Mouse (Mus musculus) retina, postnatal 1 day (tissue): Measurements from ENCODE around the gene Apobec3.
"Not testable (repeated sequence)": the region's sequence is repeated elsewhere in the genome, so short reads cannot be mapped to it uniquely, and the experiment has no call there.

Experiments
- DNase-seq: peaks from one replicate; pipeline ENCODE4 v3.0.0-alpha.2; 2012

Gene Apobec3

DNA sequence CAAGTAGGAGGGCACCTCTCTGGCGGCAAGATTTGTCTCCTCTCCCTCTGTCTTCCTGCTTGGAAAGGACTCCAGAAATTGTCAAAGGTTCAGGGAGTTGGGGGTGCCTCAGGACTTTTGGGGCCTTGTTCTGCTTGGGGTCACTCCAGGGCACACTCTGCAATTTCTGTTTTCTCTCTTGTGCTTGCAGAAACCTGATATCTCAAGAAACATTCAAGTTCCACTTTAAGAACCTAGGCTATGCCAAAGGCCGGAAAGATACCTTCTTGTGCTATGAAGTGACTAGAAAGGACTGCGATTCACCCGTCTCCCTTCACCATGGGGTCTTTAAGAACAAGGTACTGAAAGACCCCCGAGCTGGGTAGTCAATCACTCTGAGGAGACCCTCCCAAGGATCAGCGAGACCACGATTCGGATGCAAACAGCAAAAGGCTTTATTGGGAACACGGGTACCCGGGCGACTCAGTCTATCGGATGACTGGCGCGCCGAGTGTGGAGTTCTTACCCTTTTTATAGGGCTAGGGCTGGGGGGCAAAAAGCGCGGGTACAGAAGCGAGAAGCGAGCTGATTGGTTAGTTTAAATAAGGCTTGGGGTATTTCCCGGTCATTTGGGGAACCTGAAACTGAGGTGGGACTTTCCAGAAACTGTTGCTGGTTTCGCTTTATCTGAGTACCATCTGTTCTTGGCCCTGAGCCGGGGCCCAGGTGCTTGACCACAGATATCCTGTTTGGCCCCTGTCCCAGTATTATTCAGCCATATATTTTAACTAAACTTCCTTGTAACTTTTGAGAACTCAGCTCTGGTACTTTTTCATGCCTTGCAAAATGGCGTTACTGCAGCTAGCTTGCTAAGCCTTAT, 4.0 kb downstream of the Apobec3 start:
- DNase-seq = not testable (repeated sequence)

DNA sequence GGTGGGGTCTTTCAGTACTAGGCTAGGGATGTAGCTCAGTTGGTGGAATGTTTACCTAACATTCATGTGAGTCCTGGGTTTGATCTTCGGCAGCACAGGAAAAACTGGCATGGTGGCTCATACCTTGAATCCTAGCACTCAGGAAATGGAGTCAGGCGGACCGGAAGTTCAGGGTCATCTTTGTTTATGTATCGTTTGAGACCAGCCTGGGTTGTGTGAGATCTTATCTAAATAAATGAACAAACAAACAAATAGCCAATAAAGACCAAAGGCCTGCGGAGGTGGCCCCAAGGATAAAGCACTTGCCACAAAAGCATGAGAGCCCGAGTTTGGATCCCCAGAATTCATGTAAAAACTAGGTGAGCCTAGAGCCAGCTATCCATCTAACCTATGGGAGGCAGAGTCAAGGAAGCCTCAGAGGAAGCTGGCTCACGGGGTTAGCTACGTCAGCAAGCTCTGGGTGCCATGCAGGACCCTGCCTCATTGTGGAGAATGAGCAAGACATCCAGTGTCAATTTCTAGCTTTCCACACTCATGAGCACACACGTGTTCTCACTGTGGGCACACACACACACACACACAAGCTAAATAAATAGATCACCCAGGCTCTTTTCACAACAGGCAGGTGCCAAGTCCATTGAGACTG, 4.7 kb downstream of the Apobec3 start:
- no peak for DNase-seq

DNA sequence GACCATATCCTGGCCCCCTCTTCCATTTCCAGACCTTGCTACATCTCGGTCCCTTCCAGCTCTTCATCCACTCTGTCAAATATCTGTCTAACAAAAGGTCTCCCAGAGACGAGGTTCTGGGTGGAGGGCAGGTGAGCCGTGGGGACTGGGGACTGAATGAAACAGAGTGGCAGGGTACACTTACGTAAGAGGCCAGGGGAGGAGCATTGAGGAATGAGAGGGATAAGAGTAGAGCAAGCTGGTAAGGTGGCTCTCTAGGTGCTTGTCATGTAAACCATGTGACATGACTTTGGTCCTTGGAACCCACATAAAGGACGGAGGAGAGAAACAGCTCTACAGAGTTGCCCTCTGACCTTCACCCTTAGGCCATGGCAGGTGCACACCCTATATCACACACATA, 7.5 kb downstream of the Apobec3 start:
- no peak for DNase-seq

DNA sequence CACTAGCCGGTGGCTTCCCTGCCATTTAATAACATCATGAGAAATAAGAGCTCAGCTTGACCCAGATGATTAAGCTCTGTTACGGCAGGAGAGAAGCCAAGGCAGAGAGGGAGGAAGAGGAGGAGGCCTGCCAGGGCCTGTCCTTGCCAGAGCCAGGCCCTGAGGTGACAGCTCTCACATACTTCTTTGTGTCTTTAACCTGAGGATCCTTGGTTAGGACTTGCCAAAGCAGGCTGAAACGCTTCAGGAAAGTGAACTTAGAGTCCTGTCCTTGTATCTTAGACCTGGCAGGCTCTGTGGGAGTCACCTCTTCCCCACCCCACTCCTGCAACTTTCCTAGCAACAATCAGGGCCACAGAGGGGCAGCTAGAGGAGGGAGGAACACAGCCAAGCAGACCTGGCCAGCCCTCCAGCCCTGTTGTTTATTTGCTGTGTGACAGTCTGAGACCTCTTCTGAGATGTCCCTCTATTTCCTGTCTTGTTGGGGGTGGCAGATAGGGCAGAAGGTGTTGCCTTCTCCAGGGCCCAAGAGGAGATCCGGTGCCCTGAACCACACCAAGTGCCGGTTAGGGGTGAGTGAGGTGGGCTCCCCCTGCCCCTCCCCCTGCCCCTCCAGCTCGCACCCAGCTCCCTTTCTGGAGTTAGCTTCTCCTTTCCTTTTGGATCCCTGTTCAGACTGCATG, 8.5 kb downstream of the Apobec3 start:
- no peak for DNase-seq

DNA sequence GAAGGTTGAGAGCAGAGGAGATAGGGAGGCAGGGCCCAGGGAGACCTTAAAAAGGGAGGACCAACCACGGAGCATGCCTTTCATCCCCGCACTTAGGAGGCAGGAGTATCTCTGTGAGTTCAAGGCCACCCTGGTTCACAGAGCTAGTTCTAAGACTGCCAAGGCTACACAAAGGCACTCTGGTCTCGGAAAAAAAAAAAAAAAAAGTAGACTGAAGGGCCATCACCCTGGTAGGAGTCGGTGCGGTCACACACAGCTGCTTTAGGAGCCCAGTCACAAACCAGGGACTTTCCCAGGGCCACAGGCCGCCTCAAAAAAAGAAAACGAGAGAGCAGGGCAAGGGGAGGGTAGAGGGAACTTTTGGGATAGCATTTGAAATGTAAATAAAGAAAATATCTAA, 9.3 kb downstream of the Apobec3 start:
- no peak for DNase-seq

DNA sequence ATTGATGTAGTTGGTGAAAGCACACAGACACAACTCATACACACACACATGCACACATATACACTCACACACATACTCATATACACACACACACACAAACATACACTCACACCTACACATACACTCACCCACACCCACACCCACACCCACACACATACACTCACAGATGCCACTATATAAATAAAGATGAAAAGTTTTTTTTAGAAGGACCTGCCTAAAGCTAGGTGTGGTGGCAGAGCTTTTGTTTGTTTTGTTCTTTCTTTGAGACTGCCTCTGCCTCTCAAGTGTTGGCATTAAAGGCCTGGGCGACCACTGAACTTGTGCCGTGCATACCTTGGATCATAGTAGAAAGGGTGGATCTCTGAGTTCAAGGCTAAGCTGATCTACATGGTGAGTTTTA, 9.9 kb downstream of the Apobec3 start:
- no peak for DNase-seq

DNA sequence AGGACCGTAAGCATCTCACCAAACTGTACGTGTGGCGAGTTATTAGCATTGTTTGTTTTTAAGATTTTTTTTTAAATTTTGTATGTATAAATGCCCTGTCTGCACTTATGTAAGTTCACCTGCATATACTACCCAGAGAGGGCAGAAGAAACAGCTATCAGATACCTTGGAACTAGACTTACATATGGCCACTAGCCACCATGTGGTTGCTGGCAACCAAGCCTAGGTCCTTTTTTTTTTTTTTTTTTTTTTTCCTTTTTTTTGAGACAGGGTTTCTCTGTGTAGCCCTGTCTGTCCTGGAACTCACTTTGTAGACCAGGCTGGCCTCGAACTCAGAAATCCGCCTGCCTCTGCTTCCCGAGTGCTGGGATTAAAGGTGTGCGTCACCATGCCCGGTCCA, 11.6 kb downstream of the Apobec3 start:
- not testable (repeated sequence) for DNase-seq

DNA sequence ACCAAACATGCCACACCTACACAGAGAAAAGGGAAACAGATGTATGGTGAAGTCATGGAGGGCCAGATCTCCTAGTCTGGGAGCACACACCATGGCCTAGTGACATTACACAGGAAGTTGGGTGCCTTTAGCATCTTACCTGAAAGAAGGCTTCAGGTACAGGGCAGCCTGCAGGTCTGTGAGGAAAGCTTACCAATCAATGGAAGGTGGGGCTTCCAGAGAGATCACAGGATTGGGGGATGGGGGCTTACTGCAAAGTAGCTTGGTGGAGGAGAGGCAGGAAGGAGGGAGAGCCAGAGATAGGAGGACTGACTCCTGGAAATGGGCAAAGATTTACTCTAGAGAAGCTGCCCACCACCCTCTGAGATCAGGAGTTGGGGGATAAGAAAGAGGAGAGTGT, 12.5 kb downstream of the Apobec3 start:
- no peak for DNase-seq

DNA sequence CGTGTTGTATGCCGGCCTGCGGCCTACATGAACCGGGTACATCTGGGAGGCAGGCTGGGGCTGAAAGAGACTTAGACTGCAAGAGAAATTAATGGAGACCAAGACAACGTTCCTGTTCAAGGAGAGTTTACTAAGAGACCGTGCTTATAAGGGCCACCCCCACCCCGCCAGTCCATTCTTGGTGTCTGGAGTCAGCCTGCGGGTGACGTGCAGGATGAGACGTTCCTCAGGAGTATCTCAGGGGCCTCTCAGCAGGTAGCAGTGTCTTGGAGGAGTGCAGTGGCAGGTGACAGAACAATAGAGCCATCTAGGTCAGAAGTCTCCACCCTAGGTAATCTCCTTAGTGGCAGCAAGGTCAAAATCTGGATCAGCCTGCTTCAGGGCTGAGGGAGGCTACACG, 13.2 kb downstream of the Apobec3 start:
- DNase-seq = not testable (repeated sequence)

DNA sequence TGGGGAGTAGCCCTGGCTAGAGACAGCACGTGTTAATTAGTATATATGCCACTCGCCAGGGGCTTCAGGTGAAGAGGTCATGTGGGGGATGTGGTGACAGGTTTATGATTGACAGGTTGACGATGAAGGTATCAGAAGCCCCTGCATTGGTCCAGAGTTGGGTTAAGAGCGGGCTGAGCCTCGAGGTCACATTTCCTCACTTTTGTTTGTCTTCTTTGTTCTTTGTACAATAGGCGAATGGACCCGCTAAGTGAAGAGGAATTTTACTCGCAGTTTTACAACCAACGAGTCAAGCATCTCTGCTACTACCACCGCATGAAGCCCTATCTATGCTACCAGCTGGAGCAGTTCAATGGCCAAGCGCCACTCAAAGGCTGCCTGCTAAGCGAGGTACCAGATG, 13.8 kb downstream of the Apobec3 start:
- DNase-seq = no peak

DNA sequence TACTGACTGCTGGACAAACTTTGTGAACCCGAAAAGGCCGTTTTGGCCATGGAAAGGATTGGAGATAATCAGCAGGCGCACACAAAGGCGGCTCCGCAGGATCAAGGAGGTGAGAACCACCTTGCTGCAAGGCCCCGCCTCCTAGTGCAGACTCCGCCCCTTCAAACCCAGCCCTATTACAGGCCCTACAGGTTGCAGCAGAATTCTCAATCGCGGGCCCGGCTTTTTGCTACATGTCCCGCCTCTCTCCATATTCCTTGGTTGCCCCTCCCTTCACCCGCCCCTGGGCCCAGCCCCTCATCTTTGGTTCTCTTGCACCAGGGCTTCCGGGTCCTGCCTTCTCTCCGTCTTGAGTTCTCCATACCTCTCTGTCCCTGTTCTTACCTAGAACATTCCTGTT, 15.4 kb downstream of the Apobec3 start:
- DNase-seq = no peak

DNA sequence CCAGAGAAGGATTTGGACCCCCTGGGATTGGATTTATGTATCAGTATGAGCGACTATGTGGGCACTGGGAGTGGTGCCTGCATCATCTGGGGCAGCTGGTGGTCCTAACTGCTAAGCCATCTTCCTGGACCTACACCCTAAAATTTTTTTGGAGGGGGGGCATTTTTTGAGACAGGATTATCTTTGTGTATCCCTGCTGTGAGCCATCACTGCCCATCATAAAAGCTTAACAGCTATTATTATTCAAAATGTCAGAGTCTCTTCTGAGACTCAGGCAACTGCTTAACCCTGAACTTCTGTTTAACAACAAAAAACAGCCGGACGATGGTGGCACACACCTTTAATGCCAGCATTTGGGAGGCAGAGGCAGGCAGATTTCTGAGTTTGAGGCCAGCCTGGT, 17.5 kb downstream of the Apobec3 start:
- DNase-seq = not testable (repeated sequence)

DNA sequence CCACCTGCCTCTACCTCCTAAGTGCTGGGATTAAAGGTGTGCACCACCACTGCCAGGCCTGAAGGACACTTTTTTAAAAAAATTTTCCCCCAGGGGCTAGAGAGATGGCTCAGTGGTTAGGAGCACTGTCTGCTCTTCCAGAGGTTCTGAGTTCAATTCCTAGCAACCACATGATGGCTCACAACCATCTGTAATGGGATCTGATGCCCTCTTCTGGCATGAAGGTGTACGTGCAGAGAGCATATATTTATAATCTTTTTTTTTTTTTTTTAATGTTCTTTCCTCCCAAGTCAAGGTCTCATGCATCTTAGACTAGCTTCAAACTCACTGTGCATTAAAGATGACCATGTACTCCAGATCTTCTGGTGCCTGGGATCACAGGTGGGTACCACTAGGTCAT, 19.4 kb downstream of the Apobec3 start:
- DNase-seq = not testable (repeated sequence)

DNA sequence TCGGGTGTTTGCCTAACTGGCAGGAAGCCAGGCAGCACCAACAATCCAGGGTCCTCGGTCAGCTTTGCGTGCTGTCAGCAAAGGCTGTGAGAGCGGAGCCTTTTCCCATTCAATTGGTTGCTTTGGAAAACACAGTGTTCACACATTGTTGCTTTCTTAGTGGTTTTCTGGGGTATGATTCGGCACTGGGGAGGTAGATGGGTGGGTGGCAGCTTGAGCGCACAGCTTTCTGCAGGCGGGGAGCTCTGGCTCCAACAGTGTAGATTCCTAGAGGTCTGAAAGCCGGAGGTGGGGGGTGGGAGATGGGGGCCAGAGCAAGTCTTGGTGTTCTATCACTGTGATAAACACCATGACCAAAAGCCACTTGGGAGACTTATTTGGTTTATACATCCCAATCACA, 19.9 kb downstream of the Apobec3 start:
- DNase-seq = no peak

DNA sequence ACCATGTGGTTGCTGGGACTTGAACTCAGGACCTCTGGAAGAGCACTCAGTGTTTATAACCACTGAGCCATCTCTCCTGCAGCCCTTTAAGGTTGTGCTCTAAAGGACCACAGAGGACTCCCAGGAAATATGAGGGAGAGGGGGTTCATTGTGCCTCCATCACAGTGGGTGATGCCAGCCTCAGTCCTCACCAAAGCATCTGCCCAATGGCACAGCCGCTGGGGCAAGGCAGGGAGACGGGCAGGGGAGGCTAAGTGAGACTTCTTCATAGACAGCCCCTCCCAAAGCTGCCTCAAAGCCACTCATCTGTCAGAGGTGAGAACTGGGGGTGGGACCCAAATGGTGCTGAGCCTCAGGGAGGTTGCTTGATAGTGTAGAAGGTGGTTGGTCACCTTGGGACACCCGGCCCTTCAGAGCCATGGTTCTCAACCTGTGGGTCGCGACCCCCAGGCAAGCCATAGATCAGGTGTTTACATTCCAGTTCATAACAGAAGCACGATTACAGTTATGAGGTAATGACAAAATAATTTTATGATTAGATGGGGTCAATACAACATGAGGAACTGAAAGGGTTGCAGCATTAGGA, 22.4 kb downstream of the Apobec3 start:
- DNase-seq = no peak

DNA sequence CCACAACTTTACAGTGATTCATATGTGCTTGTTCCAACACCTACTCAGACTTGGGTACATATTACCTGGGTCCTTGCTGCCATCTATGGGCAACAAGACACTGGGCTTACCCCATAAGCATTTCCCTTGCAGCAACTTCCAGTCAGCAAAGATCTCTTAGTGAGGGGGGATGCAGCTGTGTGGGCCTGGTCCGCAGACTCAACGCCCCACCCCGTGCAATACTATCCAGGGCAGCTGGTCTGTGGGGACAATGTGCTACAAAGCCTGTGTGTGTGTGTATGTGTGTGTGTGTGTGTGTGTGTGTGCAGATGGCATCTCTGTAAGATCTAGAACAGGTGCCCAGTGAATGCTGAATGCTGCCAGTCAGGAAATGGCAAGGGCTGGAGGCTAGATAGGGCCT, 22.9 kb downstream of the Apobec3 start:
- peak; percentile 43 for DNase-seq

DNA sequence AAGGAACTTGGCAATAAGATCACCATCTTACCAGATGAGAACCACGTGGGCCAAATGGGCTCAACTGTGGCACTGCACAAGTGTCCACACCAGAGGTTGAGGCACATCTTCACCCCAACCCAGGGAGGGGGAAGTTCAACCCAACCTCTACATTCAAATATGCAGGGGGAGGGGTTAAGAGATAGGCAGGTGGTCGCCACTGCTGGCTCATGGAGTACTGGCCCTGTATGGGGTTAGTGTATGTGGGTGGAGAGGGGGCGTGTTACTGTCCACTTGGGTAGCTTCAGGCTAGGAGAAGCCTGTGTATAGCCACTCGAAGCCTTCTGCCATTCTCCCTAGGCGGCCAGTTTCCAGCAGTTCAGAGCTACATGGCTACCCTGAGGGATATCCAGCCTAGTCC, 24.7 kb downstream of the Apobec3 start:
- no peak for DNase-seq

DNA sequence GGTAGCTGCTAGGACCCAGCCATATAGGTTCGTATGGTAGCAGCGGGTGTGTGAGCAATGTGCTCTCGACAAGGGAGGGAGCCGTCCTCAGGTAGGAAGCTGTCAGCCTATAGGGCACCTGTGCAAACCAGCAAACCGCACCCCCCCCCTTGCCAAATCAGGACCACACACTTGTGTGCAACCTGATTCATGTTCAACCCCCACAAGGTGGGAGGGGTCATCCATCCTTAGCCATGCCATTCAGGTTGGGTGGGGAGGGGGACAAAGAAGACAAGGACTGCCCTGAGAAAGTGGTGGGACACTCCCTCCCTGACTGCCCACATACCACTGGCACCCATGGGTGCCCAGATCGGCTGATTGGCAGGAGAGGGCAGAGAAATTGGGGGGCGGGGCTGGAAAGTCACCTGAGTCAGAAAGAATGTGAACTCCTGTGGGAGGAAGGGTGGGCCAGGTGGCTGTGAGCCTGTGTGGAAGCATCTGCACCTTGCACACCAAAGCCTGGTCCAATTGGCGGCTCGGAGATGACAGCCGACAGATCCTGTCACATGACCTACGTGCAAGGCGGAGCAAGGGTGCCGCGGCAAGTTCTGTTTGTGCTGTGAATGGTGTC, 25.8 kb downstream of the Apobec3 start:
- no peak for DNase-seq

DNA sequence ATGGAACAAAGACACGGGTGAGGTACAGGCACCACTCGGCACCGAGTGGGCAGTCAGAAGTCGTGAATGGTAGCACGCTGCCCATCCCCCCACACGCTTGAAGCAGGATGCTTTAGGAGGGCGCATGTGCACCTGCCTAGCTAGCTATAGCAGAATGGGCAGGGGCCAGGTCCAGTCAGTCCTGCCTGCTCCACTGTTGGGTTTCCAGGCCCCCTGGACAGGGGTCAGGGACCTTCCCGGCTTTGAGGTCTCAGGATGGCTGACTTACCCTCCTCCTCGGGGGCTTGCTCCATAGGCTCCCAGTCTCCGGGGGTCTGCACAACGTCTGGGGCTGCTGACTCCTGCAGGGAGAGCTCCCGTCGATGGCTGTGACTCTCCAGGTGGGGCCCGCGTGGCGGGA, 27.0 kb downstream of the Apobec3 start:
- no peak for DNase-seq

DNA sequence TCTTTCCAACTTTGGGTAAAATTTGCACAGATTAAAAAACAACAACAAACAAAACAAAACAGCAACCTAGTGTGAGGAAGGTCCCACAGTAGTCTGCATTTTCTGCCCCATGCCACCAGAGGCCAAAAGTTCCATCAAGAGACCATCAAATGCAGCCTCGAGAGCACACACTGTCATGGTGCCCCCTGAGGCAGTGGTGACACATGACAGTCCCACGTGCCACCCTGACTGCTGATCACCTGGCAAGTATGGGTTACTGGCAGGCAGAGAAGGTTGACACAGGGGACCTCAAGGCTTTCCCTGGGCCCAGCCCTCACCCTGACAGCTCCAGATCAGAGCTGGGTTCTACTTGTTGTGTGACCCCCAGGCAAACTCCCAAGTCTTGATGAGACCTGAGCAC, 28.3 kb downstream of the Apobec3 start:
- no peak for DNase-seq

DNA sequence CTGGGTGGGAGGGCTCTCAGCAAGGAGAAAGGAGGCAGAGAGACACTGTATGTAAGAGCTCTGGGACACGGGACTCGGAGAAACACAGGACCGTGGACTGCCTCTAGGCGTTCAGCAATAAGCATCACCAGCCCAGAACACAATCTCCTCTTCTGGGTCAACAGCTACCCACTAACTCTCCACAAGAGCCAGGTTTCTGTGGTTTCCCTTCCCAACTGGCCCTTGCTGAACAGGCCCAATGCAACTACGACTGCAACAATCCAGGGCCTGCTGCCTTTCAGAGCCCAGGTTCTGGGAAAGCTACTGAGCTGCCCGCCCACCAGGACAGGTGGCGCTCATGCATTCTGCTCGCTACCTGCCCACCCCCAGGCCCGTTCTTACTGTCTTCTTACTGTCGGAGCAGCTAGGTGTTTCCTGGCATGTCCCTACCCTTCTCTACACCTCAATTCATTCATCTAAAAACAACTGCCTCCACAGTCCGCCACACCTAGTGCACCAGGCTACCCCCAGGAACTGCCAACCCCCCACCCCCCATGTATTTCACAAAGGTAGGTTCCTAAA, 35.5 kb downstream of the Apobec3 start:
- DNase-seq = no peak

DNA sequence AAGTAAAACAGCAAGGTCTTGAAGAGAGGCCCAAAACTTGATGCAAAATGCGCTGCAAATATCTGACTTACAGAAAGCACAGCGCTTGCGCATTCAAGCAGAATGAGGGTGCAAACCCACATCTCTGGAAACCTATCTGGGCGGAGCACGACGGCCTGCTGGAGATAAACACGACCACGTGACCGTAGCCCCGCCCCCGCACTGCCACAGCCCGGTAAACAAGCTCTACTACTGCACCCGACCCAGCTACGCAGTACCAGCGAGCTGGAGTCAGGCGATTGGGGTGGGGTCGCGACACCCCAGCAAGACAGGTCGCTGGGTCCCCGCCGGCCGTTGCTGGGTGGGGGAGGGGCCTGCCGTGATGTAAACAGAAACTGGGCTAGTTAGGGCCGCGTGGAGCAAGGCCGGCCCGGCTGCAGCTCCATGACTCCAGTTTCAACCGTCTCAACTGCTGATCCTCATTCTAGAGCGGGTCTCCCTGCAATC, 36.2 kb downstream of the Apobec3 start:
- peak; percentile 91 for DNase-seq

DNA sequence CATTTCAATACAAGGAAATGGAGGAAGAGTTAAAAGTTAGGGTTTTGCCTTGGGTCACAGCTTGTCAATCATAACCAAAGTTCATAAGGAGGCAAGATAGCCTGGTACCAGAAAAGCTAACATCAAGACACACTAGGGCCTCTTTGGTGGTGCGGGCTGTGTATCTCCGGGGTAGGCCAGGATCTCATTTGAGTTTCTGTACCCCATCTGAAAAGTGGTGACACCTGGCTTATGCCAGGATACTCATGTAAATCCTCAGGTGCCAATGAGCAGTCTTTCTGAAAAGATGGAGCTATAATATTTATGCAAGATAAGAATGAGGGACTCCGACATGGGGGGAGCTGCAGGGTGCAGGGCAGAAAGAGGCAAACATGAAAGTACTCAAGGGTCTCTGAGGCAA, 36.9 kb downstream of the Apobec3 start:
- no peak for DNase-seq
